Mouse (Mus musculus) CH12F3 (cell line): ENCODE measurements around the gene Snx29.
"Not testable (repeated sequence)": the region's sequence is repeated elsewhere in the genome, so short reads cannot be mapped to it uniquely, and the experiment has no call there.

Experiments
- in situ Hi-C: fragments of 300-500 bp; cut with MboI; formaldehyde crosslinking; loops from 2 replicates; pipeline ENCODE4 v1.14.3; 2020; ENCODE audit warnings: low sequenced_read_pairs

Gene Snx29

GRCm38 (mm10) chr16:11351903-11352302 lies 29.2 kb downstream of the Snx29 start:
- in situ Hi-C loops, result no loop called here

GRCm38 (mm10) chr16:11359173-11359572 lies 36.5 kb downstream of the Snx29 start:
- in situ Hi-C loops, result no loop called here

GRCm38 (mm10) chr16:11359919-11360318 lies 37.2 kb downstream of the Snx29 start:
- in situ Hi-C loops, result no loop called here

- in situ Hi-C loops, result not testable (repeated sequence)
Measured at GRCm38 (mm10) chr16:11360576-11360975, 37.9 kb downstream of the Snx29 start.

GRCm38 (mm10) chr16:11365626-11366025 lies 42.9 kb downstream of the Snx29 start:
- in situ Hi-C loops, result no loop called here

- in situ Hi-C loops, result no loop called here
Measured at GRCm38 (mm10) chr16:11366851-11367250, 44.1 kb downstream of the Snx29 start.

- in situ Hi-C loops, result no loop called here
Measured at GRCm38 (mm10) chr16:11368412-11368811, 45.7 kb downstream of the Snx29 start.

- in situ Hi-C loops, result no loop called here
Measured at GRCm38 (mm10) chr16:11369162-11369561, 46.5 kb downstream of the Snx29 start.

- in situ Hi-C loops, result no loop called here
Measured at GRCm38 (mm10) chr16:11369642-11370041, 46.9 kb downstream of the Snx29 start.

GRCm38 (mm10) chr16:11370132-11370544 lies 47.4 kb downstream of the Snx29 start:
- in situ Hi-C loops, result no loop called here

- in situ Hi-C loops, result no loop called here
Measured at GRCm38 (mm10) chr16:11379264-11379663, 56.6 kb downstream of the Snx29 start.

- in situ Hi-C loops, result no loop called here
Measured at GRCm38 (mm10) chr16:11380038-11380437, 57.3 kb downstream of the Snx29 start.

- in situ Hi-C loops, result no loop called here
Measured at GRCm38 (mm10) chr16:11380871-11381270, 58.2 kb downstream of the Snx29 start.

GRCm38 (mm10) chr16:11384361-11384760 lies 61.7 kb downstream of the Snx29 start:
- in situ Hi-C loops, result no loop called here

- in situ Hi-C loops, result no loop called here
Measured at GRCm38 (mm10) chr16:11385150-11385549, 62.4 kb downstream of the Snx29 start.

- in situ Hi-C loops, result no loop called here
Measured at GRCm38 (mm10) chr16:11385798-11386197, 63.1 kb downstream of the Snx29 start.

GRCm38 (mm10) chr16:11386221-11386620 lies 63.5 kb downstream of the Snx29 start:
- in situ Hi-C loops, result no loop called here

- in situ Hi-C loops, result no loop called here
Measured at GRCm38 (mm10) chr16:11388085-11388484, 65.4 kb downstream of the Snx29 start.

GRCm38 (mm10) chr16:11389324-11389723 lies 66.6 kb downstream of the Snx29 start:
- in situ Hi-C loops, result no loop called here

- in situ Hi-C loops, result no loop called here
Measured at GRCm38 (mm10) chr16:11396570-11396969, 73.9 kb downstream of the Snx29 start.

- in situ Hi-C loops, result no loop called here
Measured at GRCm38 (mm10) chr16:11399386-11399785, 76.7 kb downstream of the Snx29 start.

- in situ Hi-C loops, result loop anchor here (25.0 kb wide), 3 partner anchors 88 to 513 kb away; partner anchors contain the start of genes Snx29 and Tnfrsf17
Measured at GRCm38 (mm10) chr16:11399845-11400565, 77.3 kb downstream of the Snx29 start.

GRCm38 (mm10) chr16:11400936-11401335 lies 78.2 kb downstream of the Snx29 start:
- in situ Hi-C loops, result loop anchor here (25.0 kb wide), 3 partner anchors 89 to 514 kb away; partner anchors contain the start of genes Snx29 and Tnfrsf17
